Mouse (Mus musculus) v-Abl transformed pro-B cells (cell line): ENCODE measurements around the gene Ppp1r1b.
"Not testable (repeated sequence)": the region's sequence is repeated elsewhere in the genome, so short reads cannot be mapped to it uniquely, and the experiment has no call there.

Experiments
- in situ Hi-C, 2 experiments: fragments of 400-800 bp; cut with MboI; formaldehyde crosslinking; loops; one replicate each; pipeline ENCODE4 v1.15.1; 2025; ENCODE audit not compliant: unreplicated experiment in 2 of 2

Gene Ppp1r1b

DNA sequence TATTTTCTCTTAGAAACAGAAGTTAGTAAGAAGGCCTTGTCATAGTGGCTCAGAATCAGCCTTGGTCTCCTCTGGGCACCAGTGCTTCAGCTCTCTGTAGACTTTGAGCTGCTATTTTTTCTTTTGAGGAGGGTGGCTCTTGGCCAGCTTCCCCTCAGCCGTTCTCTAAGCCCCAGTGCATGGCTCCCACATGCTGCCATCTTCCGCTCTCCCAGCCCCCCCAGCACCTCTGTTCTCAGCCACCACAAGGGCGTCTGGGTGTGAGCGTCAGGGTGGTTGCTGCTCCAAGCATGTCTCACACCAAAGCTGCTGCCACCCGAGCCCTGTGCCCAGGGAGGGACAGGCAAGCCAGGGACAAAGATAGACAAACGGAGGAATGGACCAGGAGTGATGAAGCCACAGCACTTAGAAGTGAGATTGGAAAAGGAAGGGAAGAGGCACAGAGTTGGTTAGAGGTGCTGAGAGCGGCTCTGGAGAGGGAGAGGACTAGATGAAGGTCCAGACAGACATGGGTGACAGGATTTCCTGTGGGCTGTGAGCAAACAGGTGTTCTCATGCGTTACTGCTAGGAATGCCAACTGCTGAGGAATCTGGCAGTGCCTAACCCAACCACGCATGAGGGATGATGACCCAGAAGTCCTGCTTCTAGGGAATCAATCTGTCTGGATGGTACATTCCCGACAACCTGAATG, 19.1 kb downstream of the Ppp1r1b start:
- in situ Hi-C loops, result no loop called here

DNA sequence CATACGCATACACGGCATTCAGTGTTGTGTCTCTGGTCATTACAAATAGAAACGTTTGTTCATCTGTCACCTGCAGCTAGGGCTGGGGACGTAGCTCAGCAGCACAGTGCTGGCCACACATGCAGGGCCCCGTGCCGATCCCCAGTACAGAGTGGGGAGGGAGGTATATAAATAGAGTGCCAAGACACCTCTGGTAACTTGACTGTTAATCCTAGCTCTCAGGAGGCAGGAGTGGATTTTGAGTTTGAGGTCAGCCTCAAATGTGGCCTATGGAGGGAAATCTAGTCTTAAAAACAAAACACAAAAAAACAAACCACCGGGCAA, 19.6 kb downstream of the Ppp1r1b start:
- in situ Hi-C loops, result no loop called here

DNA sequence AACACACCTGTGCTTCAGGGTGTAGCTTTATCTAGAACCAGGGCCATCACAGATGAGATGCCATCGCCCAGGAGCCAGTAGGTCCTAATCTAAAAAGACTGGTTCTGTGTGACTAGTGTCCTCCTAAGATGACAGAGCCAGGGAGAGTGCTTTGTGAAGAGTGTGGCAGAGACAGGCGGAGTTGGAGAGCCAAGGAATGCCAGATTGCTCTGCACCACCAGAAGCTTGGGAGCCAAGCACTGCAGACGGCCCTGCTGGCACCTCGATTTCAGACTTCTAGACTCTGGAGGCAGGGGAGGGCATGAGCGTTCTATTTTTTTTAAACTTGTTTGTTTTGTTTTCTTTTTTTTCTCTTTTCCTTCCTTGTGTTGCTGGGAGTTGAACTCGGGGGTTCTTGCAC, 21.1 kb downstream of the Ppp1r1b start:
- in situ Hi-C loops, result no loop called here

DNA sequence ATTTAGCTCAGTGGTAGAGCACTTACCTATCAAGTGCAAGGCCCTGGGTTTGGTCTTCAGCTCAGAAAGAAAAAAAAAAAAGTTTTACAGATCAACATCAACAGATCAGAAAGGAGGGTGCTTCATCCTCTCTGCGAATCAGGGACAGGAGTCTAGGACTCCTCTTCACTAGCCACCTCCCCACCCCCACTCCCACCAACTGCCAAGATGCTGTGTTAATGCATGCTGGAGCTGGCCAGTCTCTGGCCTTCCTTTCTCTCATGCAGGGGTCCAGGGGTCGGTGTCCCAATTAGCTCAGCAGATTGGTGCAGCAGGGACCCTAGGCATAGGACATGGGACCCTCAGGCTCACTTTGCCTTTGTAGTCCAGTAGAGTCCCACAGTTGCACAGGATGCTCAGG, 22.4 kb downstream of the Ppp1r1b start:
- in situ Hi-C loops, result no loop called here

DNA sequence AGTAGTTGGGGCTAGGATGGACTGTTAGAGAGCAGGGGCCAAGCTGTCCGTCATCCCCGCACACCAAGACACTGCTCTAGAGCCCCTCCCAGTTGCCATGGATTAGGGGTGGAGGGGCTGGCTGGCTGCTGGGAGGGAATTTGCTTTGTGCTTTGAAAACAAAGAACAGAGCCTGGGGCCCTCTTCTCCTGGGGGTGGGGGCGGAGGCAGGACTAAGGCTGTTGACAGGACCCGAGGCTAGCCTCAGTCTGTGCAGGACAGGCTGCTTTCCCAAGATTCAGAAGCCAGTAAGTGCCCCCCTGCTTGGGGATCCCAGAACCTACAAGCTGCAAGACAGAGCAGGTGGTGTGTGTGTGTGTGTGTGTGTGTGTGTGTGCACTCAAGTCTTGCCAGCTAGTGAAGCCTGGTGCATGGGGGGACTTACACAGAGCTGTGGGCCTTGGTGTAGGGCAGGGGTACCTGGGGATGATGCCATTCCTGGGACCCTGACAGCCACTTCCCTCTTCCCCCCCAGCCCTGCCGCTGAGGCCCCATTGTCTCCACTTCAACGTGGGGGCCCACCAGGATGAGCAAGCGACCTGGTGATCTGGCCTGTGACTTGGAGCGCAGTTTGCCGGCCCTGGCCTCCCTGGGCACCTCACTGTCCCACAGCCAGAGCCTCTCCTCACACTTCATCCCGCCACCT, 23.5 kb downstream of the Ppp1r1b start:
- in situ Hi-C loops, result no loop called here

DNA sequence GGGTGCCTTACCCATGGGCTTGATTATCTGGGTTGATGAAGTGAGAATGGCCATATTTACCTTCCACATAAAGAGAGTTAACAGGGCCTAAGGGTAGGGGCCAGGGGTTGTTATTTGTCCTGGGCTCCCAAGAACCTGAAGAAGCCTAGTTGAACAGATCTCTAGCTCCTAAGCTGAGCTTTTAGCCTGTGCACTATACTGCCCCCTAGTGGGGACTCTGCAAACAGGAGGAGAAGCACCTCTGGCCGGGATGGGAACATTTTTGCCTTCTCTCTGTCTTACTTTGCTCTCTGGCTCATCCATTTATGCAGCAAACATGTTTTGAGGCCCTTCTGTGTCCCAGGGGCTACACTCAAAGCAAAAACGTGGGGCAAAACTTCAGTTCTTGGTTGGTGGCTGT, 24.2 kb downstream of the Ppp1r1b start:
- in situ Hi-C loops, result no loop called here

DNA sequence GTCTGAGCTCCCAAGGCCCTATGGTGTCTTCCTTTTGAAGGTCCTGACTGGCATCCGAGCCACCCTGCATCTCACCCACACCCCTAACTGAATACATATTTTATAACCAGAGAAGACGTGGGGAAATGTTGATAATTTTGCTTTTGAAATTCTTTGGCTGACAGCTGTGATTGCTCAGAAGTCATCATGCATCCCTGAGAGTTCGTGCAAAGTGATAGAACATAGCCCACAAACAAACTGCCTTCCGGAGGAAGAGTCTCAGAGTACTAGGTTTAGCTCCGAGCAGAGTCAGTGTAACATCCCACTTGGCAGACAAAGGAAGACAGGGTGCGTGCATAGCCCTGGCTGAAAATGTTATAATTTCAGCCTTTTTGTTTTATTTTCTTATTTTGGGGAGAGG, 25.0 kb downstream of the Ppp1r1b start:
- in situ Hi-C loops, result no loop called here

DNA sequence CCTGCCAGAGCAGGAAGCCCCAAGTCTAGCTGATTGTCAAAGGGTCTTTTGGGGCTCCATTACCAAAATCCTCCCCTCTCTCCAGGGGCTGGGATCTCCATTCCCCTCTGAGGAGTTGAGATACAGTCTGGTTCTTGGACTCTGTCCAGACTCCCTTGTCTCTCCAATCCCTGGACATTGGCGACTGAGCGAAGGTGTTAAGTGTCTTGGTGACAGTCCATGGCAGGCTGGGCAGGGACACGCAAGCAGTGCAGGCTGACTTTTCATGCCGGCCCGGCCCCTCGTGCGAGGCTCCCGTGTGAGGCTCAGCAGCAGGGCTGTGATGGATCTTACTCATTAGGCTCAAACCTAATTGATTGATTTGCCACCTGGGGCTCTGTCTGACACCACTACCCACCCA, 26.1 kb downstream of the Ppp1r1b start:
- in situ Hi-C loops, result no loop called here

DNA sequence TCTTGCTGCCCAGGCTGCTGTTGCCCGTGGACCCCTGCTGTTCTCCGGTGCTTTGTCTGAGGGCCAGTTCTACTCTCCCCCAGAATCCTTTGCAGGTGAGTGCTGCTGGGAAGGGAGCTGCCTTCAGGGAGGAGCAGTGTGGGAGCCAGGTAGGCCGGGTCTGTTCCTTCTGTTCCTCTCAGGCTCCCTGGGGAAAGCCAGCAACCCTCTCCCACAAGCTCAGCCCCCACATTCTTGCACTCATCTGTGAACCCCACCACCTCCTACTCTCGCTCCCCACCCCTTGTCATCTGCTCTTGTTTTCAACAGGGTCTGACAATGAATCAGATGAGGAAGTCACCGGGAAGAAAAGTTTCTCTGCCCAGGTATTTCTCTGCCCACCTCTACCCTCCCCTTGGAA, 28.6 kb downstream of the Ppp1r1b start:
- in situ Hi-C loops, result no loop called here

DNA sequence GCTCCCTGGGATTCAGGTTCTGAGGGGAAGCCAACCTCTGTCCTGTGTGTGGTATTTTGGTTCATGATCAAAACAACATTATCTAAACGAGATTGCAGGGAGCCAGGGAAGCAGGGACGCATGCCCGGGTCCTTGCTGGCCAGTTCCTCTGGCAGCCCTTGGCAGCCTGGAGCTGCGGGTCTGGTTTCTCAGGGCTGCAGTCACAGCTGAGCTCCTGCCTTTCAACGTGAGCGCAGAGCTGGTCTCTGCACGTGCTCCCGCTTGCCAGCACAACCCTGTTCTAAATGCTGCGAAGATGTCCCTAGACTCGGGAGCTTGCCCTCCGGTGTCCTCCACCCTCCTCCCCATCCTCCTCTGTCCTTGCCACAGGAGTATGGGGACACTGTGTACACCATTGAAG, 29.6 kb downstream of the Ppp1r1b start:
- in situ Hi-C loops, result no loop called here

DNA sequence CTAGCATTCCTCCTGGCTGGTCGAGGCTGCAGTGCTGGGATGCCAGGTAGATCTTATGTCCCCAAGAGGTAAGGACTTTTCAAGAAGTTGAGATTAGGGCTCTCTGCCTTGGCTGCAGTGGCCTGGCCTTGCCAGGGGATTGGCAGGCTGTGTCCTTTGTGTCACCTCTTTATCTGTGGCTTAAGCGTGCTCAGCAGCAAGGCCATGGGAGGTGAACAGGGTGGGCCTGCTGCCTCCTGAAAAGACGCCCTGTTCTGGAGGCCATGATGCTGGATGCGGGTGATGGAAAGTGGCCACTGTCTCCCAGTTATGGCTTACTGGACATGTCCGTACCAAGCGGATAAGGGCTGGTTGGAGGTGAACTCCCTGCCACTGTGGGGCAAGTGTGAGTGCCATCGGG, 31.2 kb downstream of the Ppp1r1b start:
- in situ Hi-C loops, result no loop called here

DNA sequence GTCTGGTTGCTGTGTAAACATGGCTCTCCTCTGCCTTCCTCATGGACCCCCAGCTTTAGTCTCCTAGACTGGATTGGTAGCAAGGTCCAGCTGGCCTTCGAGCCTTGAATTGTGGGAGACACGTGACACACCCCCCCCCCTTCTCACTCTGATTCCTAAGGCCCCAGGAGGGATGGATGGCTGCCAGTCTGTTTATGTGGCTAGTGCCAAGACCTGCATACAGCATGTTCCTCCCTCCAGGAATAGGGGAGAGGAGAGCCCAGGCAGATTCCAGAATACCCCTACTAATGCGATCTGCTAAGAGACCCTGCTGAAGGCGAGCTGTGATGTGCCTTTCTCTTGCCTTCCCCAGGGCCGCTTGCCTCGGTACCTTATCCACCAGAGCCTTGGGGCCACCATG, 31.9 kb downstream of the Ppp1r1b start:
- in situ Hi-C loops, result no loop called here

DNA sequence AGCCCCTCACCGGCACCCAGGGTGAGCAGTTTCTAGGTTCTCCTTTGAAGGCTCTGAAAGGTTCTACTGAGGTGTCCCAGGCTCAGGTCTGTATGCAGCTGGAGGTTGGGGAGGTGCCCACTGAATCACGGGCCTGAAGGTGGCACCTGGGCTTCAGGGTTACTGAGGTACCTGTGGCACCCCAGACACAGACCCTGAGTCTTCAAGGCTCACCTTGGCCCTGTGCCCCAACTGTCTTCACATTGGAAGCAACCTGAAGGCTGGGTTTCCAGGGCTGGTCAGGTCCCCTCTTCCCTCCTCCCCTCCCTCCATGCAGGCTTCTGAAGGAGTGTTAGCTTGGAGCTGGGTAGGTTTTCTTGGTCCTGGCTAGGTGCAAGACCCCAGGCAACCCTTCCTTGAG, 33.4 kb downstream of the Ppp1r1b start:
- in situ Hi-C loops, result no loop called here

DNA sequence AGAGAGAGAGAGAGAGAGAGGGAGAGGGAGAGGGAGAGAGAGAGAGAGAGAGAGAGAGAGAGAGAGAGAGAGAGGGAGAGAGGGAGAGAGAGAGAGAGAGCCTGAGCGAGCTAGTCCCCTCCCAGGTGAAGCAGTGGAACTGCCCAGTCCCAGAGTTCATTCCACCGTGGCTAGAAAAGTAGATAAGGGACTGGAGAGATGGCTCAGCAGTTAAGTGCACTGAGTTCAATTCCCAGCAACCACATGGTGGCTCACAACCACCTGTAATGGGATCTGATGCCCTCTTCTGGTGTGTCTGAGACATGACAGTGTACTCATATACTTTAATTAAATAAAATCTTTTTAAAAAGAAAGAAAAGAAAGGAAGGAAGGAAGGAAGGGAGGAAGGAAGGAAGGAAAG, 34.2 kb downstream of the Ppp1r1b start:
- in situ Hi-C loops, result not testable (repeated sequence)

DNA sequence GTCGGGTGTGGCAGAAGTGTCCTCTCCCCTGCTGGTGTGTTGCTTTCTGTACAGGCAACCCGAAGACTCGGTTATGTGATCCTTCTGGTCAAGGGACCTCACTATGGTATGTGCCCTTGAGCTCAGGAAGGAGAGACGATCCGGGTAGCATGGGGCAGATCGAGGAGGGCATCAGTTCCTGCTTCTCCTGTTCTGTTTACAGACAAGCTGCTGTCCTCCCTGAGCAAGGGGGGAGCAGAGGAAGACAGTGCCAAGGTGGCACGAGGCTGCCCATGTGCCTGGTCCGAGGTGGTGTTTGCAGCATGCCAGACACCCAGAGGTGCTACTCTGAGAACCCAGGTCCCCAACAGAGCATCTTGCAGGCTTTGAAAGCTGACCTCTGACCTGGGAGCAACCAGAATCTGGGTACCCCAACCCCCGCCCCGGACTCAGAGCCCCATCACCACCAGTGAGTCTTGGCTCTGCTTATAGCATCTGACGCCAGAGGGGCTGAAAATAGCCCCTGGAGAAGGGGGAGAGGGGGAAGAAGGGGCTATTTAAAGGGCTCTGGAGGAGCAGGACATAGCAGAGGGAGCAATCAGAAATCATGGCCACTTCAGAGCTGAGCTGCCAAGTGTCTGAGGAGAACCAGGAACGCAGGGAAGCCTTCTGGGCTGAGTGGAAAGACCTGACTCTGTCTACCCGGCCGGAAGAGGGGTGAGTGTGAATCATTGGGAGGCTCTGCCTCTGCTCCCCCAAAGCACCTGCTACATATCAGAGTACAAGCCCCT, 35.2 kb downstream of the Ppp1r1b start, which contains the start of gene Tcap:
Gene Tcap, plus strand, starts transcription at position 551 of the 770 bp plus-strand sequence.
- in situ Hi-C loops, result no loop called here

DNA sequence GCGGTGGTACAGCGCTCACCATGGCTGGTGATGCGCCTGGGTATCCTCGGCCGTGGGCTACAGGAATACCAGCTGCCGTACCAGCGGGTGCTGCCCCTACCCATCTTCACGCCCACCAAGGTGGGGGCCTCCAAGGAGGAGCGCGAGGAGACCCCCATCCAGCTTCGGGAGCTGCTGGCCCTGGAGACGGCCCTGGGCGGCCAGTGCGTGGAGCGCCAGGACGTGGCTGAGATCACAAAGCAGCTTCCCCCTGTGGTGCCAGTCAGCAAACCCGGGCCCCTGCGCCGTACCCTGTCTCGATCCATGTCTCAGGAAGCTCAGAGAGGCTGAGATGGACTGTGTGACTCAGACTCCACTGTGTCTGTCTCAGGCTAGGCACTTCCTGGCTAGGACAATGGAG, 36.0 kb downstream of the Ppp1r1b start:
- in situ Hi-C loops, result no loop called here

DNA sequence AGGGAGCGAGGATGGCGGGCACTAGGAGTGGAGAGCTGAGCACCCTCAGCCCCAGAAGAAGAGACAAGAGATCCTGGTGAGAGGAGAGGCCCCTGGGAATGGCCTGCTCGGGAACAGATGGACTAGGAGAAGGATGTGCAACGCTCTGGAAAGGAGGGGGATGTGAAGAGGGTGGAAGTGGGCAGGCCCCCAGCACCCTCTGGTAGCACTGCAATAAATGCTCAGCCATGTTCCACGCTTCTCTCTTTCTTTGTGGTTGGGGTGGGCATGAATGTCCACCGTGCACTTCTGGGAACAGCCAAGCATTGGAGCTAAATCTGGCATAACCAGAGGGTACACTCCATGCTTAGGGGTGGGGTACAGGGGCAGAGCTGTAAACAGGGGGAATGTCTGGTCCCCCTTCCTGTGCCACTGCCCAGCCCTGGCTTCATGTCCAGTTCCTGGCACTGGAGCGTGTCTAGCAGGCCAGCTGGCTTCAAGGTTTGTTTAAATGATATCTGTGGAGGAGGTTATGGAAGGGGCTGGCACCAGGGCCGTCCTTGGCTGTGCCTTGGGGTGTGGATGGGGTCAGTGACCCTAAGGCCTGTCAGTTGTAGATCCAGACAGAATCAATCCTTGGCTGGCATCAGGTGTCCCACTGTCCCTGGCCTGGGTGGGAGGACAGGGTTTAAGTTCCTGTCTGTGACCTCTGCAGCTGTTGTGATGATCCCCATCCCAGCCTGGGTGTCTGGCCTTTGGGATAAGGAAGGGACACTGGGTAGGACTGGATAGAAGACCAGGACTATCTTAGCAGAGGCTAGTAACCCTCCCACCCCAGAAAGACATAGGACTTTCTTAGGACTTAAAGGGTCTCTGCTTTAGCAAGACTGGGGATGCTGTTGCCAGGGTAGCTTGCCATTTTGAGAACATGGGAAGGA, 36.8 kb downstream of the Ppp1r1b start:
- in situ Hi-C loops, result loop anchor here (5.0 kb wide), 2 partner anchors 43 to 118 kb away; no protein-coding TSS in a partner anchor

DNA sequence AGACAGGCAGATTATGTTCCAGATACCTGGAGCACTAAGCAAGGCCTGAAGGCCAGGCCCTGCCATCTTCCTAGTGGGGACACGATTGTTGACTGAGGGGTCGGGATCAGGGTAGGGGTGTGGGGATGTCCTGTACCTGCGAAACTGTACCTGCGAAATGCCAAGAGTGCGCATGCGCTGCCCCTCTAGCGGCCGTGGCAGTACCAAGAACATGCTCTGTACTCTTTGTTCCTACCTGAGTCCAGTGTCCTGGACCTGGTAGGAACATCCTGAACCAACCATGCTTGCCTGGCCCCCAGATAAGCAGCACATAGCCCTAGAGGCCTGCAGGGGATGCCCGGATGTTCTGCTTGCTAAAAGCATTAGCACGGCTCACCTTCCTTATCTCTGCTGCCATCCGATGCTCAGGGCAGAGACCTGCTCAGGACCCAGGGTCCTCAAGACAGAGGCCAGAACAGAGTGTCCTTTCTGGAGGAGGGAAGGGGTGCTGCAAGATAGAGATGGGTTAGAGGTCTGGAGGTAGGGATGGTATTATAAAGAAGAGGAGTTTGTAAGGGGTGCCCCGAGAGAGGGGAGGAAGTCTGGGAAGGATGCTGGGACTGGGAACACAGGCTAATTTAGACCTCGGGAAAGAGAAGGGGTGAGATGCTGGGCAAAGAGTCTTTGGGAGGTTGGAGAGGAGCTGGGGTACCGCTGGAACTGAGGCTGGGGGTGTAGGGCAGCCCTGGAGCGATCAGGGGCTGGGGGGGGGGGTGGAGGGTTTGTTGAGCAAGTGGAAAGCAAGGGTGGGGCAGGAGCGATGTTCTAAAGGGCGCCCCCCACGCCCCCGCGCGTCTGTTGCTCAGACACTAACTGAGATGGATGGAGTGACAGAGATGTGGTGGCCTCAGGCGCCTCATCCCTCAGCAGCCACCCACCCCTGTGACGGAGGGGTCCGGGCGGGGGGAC, 37.7 kb downstream of the Ppp1r1b start, which contains the start of gene Pnmt:
Gene Pnmt, plus strand, starts transcription at position 813 of the 948 bp plus-strand sequence.
- in situ Hi-C loops, result loop anchor here (5.0 kb wide), 2 partner anchors 44 to 119 kb away; no protein-coding TSS in a partner anchor

DNA sequence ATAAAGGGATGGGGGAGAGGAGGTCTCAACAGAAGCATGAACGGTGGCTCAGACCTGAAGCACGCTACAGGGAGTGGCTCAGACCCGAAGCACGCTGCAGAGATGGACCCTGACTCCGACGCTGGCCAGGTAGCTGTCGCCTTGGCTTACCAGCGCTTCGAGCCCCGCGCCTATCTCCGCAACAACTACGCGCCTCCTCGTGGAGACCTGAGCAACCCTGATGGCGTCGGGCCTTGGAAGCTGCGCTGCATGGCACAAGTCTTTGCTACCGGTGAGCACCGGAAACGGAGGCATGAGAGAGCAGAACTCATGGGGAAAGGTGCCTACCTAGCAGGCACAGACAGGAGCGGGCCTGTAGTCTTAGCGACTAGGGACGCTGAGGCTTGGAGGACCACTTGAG, 38.4 kb downstream of the Ppp1r1b start:
- in situ Hi-C loops, result loop anchor here (5.0 kb wide), 2 partner anchors 44 to 119 kb away; no protein-coding TSS in a partner anchor
